Mouse (Mus musculus): Measurements from ENCODE around the gene Trpc4ap.

- TF ChIP-seq CTCF (IDR thresholded peaks at IDR 0.05; ENCODE audit: insufficient read depth, low read length) (no peak), POLR2A (IDR thresholded peaks at IDR 0.05; ENCODE audit: borderline replicate concordance, extremely low read depth, low read depth, low read length) (no peak)
Measured at GRCm38 (mm10) chr2:155689211-155689610, 3.0 kb downstream of the Trpc4ap start.
